Mouse (Mus musculus): ENCODE results near the gene Rps12-ps3. TPM values are rescaled to one million over a fixed set of nuclear protein-coding genes. Genes with fewer than 3 reads are reported as not detected.

Rps12-ps3 gene
- polyA plus RNA-seq, 1 experiment from 2014 or later: 42.8 TPM

DNA sequence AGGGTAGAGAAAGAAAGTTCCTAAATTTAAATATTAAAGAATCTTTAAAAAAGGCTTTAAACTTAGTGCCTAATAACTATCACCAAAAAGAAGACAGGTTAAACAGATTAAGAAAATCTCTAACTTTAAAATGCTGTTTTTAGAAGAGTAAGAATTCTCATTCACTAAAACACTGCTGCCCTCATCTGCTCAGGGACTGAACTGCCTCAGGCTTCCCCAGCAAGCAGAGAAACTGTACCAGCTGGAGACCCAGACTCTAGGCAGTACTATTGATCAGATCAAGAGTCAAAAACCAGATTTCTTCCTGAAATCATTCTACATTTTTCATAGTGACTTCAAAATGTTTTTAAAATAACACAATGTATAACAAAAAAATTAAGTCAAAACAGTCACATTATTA lies 5.5 kb upstream of the Rps12-ps3 start:
- DNase-seq (ENCODE audit: low spot score) (peak; percentile 28), ATAC-seq (ENCODE audit: low read depth) (no peak)
- Histone ChIP-seq H3K4me2 (ENCODE audit: low read depth, low read length) (no peak overlapping the region), H3K9ac (ENCODE audit: low read depth, low read length) (no peak overlapping the region), H3K4me3 (ENCODE audit: low read depth, low read length) (no peak overlapping the region), H3K27me3 (replicated peaks; ENCODE audit: control insufficient read depth, insufficient read depth, low read length) (no peaks in the 10 kb centered on the region), H3K9me3 (ENCODE audit: control insufficient read depth, low read length) (no peaks in the 10 kb centered on the region), H3K4me1 (ENCODE audit: control insufficient read depth, insufficient read depth, low read length) (no peaks in the 10 kb centered on the region), H3K27ac (replicated peaks; ENCODE audit: low read depth, low read length) (no peak overlapping the region), H3K36me3 (ENCODE audit: control insufficient read depth, insufficient read depth, low read length) (peaks cover 5% of the 10 kb centered on the region; the same call in 1 of the 2 replicates)

DNA sequence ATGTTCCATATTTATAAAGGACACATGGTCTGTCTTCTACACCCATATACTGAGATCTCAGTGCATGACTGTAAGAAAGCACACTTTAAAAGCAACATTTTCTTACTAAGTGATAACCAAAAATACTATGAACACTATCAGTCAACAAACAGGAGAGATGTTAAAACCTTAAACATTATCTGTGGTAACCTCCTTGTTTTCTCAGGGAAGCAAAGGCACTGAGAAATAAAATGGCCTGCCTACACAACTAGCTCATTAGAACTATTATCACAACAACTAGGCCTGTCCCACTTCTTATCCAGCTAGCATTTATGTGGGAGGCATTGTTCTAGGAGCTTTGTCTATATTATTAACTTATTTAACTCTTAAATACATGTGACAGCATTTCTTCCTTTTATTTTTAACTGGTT lies 8.7 kb downstream of the Rps12-ps3 start:
- no peaks in the 10 kb centered on the region for H3K4me1 ChIP-seq (ENCODE audit: control insufficient read depth, insufficient read depth, low read length)
- no peak for ATAC-seq (ENCODE audit: low read depth)
- no peak overlapping the region for H3K4me3 ChIP-seq (ENCODE audit: low read depth, low read length)
- no peak overlapping the region for H3K9ac ChIP-seq (ENCODE audit: low read depth, low read length)
- no peak overlapping the region for H3K4me2 ChIP-seq (ENCODE audit: low read depth, low read length)
- H3K27ac ChIP-seq (replicated peaks; ENCODE audit: low read depth, low read length): no peak overlapping the region
- no peaks in the 10 kb centered on the region for H3K27me3 ChIP-seq (replicated peaks; ENCODE audit: control insufficient read depth, insufficient read depth, low read length)
- H3K36me3 ChIP-seq (ENCODE audit: control insufficient read depth, insufficient read depth, low read length): 0 out of 2 replicates have a peak, but pooled peaks cover 4% of the 10 kb centered on the region
- no peak for DNase-seq (ENCODE audit: low spot score)
- H3K9me3 ChIP-seq (ENCODE audit: control insufficient read depth, low read length): no peaks in the 10 kb centered on the region

DNA sequence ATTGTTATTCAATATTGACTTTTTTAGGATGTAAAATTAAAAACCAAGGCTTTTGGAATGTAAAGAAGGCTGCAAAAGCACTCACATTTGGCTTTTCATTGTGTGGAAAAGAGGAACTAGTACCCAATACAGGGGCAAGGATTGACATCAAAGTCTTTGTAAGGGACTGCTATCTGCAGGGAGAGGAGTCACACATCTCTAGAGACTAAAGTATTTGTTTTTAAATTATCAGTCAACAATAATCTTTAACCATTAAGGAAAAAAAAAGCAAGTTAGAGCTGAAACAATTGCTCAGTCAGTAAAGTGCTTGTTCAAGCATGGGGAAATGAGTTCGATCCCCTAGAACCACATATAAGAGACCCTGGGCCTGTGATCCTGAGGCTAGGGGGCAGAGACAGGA lies 14.6 kb downstream of the Rps12-ps3 start:
- WGBS: 93% methylated on average over 1 of the region's 1 CpGs
- DNase-seq (ENCODE audit: low spot score): no peak

DNA sequence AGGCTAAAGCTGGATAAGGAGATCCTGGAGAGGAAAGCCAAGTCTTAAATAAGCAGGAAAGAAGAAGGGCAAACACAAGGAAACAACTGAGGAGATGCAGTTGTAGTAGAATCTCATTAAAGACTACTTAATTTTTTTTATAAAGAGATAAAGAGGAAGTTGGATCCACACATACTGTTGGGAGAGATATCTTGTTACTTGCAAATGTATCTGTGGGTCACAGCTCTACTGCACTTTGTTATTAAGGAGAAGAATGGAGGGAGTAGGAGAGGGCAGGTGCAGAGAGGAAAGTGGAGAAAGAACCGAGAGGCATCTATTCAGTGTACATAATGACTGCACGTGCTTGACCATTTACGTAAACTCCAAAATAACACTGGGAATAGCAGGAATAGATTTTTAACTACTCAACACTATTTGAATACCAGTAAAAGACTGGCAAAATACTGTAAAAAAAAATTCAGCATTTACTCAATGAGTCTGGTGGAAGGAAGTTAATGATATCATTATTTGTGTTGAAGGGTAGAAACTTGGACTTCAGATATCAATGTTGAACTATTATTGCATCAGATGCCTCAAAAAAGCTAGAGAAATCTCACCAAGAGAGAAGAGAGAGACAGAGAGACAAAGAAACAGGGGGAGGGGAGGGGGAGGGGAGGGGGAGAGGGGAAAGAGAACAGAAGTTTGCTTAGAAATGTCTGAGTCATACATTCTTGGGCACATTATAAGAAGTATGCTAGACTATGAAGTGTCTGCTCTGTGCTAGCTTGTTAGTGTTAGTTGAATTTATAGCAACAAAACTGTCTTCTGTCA lies 16.0 kb downstream of the Rps12-ps3 start:
- H3K36me3 ChIP-seq (ENCODE audit: control insufficient read depth, insufficient read depth, low read length): no peaks in the 10 kb centered on the region
- H3K4me1 ChIP-seq (ENCODE audit: control insufficient read depth, insufficient read depth, low read length): peaks cover 15% of the 10 kb centered on the region; the same call in 1 of the 2 replicates
- H3K4me2 ChIP-seq (ENCODE audit: low read depth, low read length): no peak overlapping the region
- ATAC-seq (ENCODE audit: low read depth): no peak
- WGBS: 86% methylated on average over 3 of the region's 3 CpGs
- H3K9me3 ChIP-seq (ENCODE audit: control insufficient read depth, low read length): no peaks in the 10 kb centered on the region
- no peak for DNase-seq (ENCODE audit: low spot score)
- H3K27me3 ChIP-seq (replicated peaks; ENCODE audit: control insufficient read depth, insufficient read depth, low read length): no peaks in the 10 kb centered on the region
- no peak overlapping the region for H3K9ac ChIP-seq (ENCODE audit: low read depth, low read length)
- H3K27ac ChIP-seq (replicated peaks; ENCODE audit: low read depth, low read length): no peak overlapping the region
- no peak overlapping the region for H3K4me3 ChIP-seq (ENCODE audit: low read depth, low read length)

More for the DNA sequence above, 14.6 kb downstream of the Rps12-ps3 start:
- Histone ChIP-seq H3K9ac (ENCODE audit: low read depth, low read length) (no peak overlapping the region), H3K4me1 (ENCODE audit: control insufficient read depth, insufficient read depth, low read length) (0 out of 2 replicates have a peak, but pooled peaks cover 5% of the 10 kb centered on the region), H3K9me3 (ENCODE audit: control insufficient read depth, low read length) (no peaks in the 10 kb centered on the region), H3K4me3 (ENCODE audit: low read depth, low read length) (no peak overlapping the region), H3K4me2 (ENCODE audit: low read depth, low read length) (no peak overlapping the region), H3K27me3 (replicated peaks; ENCODE audit: control insufficient read depth, insufficient read depth, low read length) (no peaks in the 10 kb centered on the region), H3K36me3 (ENCODE audit: control insufficient read depth, insufficient read depth, low read length) (no peaks in the 10 kb centered on the region), H3K27ac (replicated peaks; ENCODE audit: low read depth, low read length) (no peak overlapping the region)
- no peak for ATAC-seq (ENCODE audit: low read depth)

DNA sequence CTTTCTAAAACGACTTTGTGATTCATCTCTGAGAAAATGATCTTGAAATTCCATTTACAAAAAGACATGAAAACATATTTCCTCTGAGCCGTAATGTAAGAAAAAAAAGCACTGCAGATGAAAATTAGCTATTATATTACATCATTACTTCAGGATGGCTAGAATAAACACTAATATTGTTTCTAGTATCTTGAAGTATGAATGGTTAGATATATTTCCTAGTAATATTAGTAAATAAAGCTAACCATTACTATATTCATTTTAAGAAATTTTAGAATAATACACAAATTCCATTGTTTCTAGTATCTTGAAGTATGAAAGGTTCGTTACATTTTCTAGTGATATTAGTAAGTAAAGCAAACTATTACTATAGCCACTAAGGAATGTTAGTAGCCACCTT lies 17.8 kb downstream of the Rps12-ps3 start:
- no peaks in the 10 kb centered on the region for H3K27me3 ChIP-seq (replicated peaks; ENCODE audit: control insufficient read depth, insufficient read depth, low read length)
- H3K9ac ChIP-seq (ENCODE audit: low read depth, low read length): no peak overlapping the region
- H3K9me3 ChIP-seq (ENCODE audit: control insufficient read depth, low read length): no peaks in the 10 kb centered on the region
- no peak for ATAC-seq (ENCODE audit: low read depth)
- H3K27ac ChIP-seq (replicated peaks; ENCODE audit: low read depth, low read length): no peak overlapping the region
- H3K36me3 ChIP-seq (ENCODE audit: control insufficient read depth, insufficient read depth, low read length): no peaks in the 10 kb centered on the region
- no peak overlapping the region for H3K4me2 ChIP-seq (ENCODE audit: low read depth, low read length)
- H3K4me3 ChIP-seq (ENCODE audit: low read depth, low read length): no peak overlapping the region
- DNase-seq (ENCODE audit: low spot score): no peak
- peaks cover 29% of the 10 kb centered on the region for H3K4me1 ChIP-seq (ENCODE audit: control insufficient read depth, insufficient read depth, low read length)
- WGBS: 82% methylated on average over 3 of the region's 3 CpGs

DNA sequence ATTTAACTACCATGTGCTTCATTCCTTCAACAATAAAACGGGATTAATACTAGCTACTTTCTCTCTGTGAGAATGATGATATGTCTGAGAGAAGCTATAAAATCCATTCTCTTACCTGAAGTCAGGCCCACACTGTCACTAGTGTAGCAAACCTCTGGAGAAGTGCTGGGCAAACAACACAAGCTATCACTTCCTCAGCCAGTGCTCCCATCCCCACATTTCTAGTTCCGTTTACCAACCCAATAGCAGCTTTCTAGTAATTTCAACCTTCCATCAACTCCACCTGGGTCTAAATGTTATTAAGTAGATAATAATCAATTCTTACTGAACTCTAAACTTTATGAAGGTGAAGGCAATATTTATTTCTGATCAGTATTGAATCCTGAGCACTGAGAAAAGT lies 20.9 kb downstream of the Rps12-ps3 start:
- Histone ChIP-seq H3K27me3 (replicated peaks; ENCODE audit: control insufficient read depth, insufficient read depth, low read length) (no peaks in the 10 kb centered on the region), H3K4me1 (ENCODE audit: control insufficient read depth, insufficient read depth, low read length) (peaks cover 29% of the 10 kb centered on the region), H3K4me2 (ENCODE audit: low read depth, low read length) (peak overlapping the region; percentile 98), H3K27ac (replicated peaks; ENCODE audit: low read depth, low read length) (no peak overlapping the region), H3K9ac (ENCODE audit: low read depth, low read length) (peak overlapping the region; percentile 89), H3K9me3 (ENCODE audit: control insufficient read depth, low read length) (no peaks in the 10 kb centered on the region), H3K36me3 (ENCODE audit: control insufficient read depth, insufficient read depth, low read length) (no peaks in the 10 kb centered on the region), H3K4me3 (ENCODE audit: low read depth, low read length) (peak overlapping the region; percentile 95)
- DNase-seq (ENCODE audit: low spot score): no peak
- WGBS: 34% methylated on average over 2 of the region's 2 CpGs
- ATAC-seq (ENCODE audit: low read depth): no peak

DNA sequence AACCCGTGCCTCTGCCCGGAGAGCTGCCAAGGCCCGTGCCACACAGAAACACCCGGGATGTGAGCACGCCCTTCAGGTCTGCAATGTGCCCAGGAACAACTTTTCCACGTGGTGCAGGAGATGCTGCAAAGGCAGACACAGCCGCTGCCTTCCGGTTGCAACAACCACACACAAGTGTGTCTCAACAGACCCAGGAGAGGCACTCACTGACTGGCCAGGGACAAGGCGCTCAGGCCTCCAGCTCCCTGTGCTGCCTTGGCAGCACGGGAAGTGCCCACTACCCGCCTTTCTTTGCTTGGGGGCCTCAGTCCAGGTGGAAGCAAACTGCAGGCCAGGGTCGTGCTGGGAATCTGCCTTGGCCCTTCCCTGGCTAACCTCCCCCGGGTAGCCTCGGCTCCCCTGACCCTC lies 22.2 kb downstream of the Rps12-ps3 start:
- ATAC-seq (ENCODE audit: low read depth): no peak
- Histone ChIP-seq H3K4me2 (ENCODE audit: low read depth, low read length) (peak overlapping the region; percentile 98), H3K36me3 (ENCODE audit: control insufficient read depth, insufficient read depth, low read length) (no peaks in the 10 kb centered on the region), H3K27me3 (replicated peaks; ENCODE audit: control insufficient read depth, insufficient read depth, low read length) (no peaks in the 10 kb centered on the region), H3K9ac (ENCODE audit: low read depth, low read length) (peak overlapping the region; percentile 89), H3K4me3 (ENCODE audit: low read depth, low read length) (peak overlapping the region; percentile 95), H3K4me1 (ENCODE audit: control insufficient read depth, insufficient read depth, low read length) (peaks cover 29% of the 10 kb centered on the region), H3K9me3 (ENCODE audit: control insufficient read depth, low read length) (no peaks in the 10 kb centered on the region), H3K27ac (replicated peaks; ENCODE audit: low read depth, low read length) (no peak overlapping the region)
- 0% methylated on average over 14 of the region's 14 CpGs for WGBS
- DNase-seq (ENCODE audit: low spot score): peak; percentile 22

DNA sequence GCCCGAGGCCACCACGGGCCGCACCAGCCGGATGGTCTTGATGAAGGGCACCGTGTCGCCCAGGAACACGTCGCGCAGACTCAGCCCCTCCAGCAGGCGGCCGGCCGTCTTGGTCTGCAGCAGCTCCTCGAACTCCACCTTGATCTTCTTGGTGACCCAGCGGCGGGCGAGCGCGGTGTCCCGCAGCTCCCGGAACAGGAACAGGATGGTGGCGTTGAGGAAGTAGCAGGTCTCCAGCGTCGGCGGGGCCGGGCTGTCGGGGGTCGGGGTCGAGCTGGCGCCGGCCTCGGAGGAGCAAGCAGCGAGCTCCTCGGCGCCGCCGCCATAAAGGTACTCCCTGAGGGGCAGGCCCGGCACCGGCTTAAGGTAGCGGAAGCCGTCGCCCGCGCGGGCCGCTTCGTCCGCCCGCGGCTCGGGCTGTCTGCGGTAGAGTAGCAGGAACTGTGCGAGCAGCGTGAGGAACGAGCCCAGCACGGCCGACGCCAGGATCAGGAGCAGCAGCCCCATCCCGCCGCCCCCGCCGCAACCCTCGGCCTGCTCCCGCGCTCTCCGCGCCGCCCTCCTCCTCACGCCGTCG lies 23.1 kb downstream of the Rps12-ps3 start:
- Histone ChIP-seq H3K27ac (replicated peaks; ENCODE audit: low read depth, low read length) (peak overlapping the region; percentile 88), H3K4me1 (ENCODE audit: control insufficient read depth, insufficient read depth, low read length) (peaks cover 29% of the 10 kb centered on the region), H3K4me3 (ENCODE audit: low read depth, low read length) (peak overlapping the region; percentile 95), H3K36me3 (ENCODE audit: control insufficient read depth, insufficient read depth, low read length) (no peaks in the 10 kb centered on the region), H3K4me2 (ENCODE audit: low read depth, low read length) (peak overlapping the region; percentile 98), H3K27me3 (replicated peaks; ENCODE audit: control insufficient read depth, insufficient read depth, low read length) (no peaks in the 10 kb centered on the region), H3K9ac (ENCODE audit: low read depth, low read length) (peak overlapping the region; percentile 89), H3K9me3 (ENCODE audit: control insufficient read depth, low read length) (no peaks in the 10 kb centered on the region)
- DNase-seq (ENCODE audit: low spot score) (peak; percentile 31), ATAC-seq (ENCODE audit: low read depth) (peak; percentile 61)
- WGBS: 0% methylated on average over 4 of the region's 70 CpGs

All from embryonic facial prominence, embryonic 14.5 days (tissue).